Mouse (Mus musculus): ENCODE data around the gene Dbr1. TPM values are rescaled to one million over a fixed set of nuclear protein-coding genes. Genes with fewer than 3 reads are reported as not detected.

Gene Dbr1
- total and polyA plus RNA-seq, 3 experiments: 33.9 to 57.5 (median 41.4) TPM

GRCm38 (mm10) chr9:99555253-99555652, 20.3 kb upstream of the Dbr1 start:
- H3K27ac ChIP-seq (ENCODE audit: insufficient read depth, low read depth): no peak overlapping the region
- dilution Hi-C loops (cut with MboI; ENCODE audit: extremely low pct_ligation_motif_present, extremely low pct_unique_long_range_greater_than_20kb, low sequenced_read_pairs): no loop called here

GRCm38 (mm10) chr9:99557580-99558300, 17.9 kb upstream of the Dbr1 start:
- Histone ChIP-seq H3K36me3 (replicated peaks in 1 of 2; ENCODE audit: control insufficient read depth in 1 of 2, insufficient read depth in 1 of 2, low read length in 1 of 2) (peaks cover 0 to 5% of the 10 kb centered on the region in 2 experiments), H3K9me3 (replicated peaks; ENCODE audit: low read length) (no peaks in the 10 kb centered on the region), H3K9ac (ENCODE audit: insufficient read depth, low read depth) (no peak overlapping the region), H3K27me3 (replicated peaks) (no peaks in the 10 kb centered on the region), H3K4me3 (replicated peaks in 1 of 3; ENCODE audit: low read depth in 2 of 3, low read length in 2 of 3, poor library complexity in 1 of 3) (no peak overlapping the region), H3K79me2 (replicated peaks; ENCODE audit: control insufficient read depth, extremely low read depth, insufficient read depth, poor library complexity, severe bottlenecking) (peaks cover 28% of the 10 kb centered on the region; the same call in 1 of the 2 replicates), H3K4me2 (ENCODE audit: insufficient read depth, low read depth, poor library complexity, severe bottlenecking) (no peak overlapping the region), H3K4me1 (ENCODE audit: control insufficient read depth in 1 of 2, insufficient read depth in 2 of 2) (peaks cover 0 to 14% of the 10 kb centered on the region in 2 experiments; a peak in 2 of 4 replicates), H3K27ac (ENCODE audit: insufficient read depth, low read depth) (no peak overlapping the region)
- TF ChIP-seq BHLHE40 (IDR thresholded peaks at IDR 0.05; ENCODE audit: low read depth, low read length) (no peak), SIN3A (IDR thresholded peaks at IDR 0.05; ENCODE audit: low read length) (no peak), TCF12 (IDR thresholded peaks at IDR 0.05; ENCODE audit: low read depth, low read length) (no peak), PAX5 (IDR thresholded peaks at IDR 0.05; ENCODE audit: low read length) (no peak), MEF2A (IDR thresholded peaks at IDR 0.05; ENCODE audit: borderline replicate concordance, low read depth, low read length) (no peak), SMC3 (IDR thresholded peaks at IDR 0.05; ENCODE audit: low read depth, low read length) (no peak), E2F4 (IDR thresholded peaks at IDR 0.05; ENCODE audit: insufficient replicate concordance, low read depth, low read length) (no peak), ZC3H11A (IDR thresholded peaks at IDR 0.05; ENCODE audit: low read depth, low read length) (no peak), UBTF (IDR thresholded peaks at IDR 0.05; ENCODE audit: low read depth, low read length) (no peak), CHD1 (IDR thresholded peaks at IDR 0.05; ENCODE audit: low read depth, low read length) (no peak), MXI1 (IDR thresholded peaks at IDR 0.05; ENCODE audit: low read depth, low read length) (no peak), CTCF (conservative IDR thresholded peaks at IDR 0.05 in 1 of 2, IDR thresholded peaks at IDR 0.05 in 1 of 2; ENCODE audit: low read depth in 2 of 2, low read length in 2 of 2) (no peak), RCOR1 (conservative IDR thresholded peaks at IDR 0.05; ENCODE audit: low read depth, low read length) (no peak), NRF1 (IDR thresholded peaks at IDR 0.05; ENCODE audit: low read depth, low read length) (no peak), ZNF384 (IDR thresholded peaks at IDR 0.05; ENCODE audit: low read depth, low read length) (no peak), KAT2A (IDR thresholded peaks at IDR 0.05; ENCODE audit: insufficient replicate concordance, low read length) (no peak), EP300 (IDR thresholded peaks at IDR 0.05; ENCODE audit: low read length) (no peak)
- in situ Hi-C loops (cut with MboI; ENCODE audit: low pct_ligation_motif_present, low pct_unique_long_range_greater_than_20kb, low sequenced_read_pairs): no loop called here
- DNase-seq (ENCODE audit: extremely low read depth): no peak
- dilution Hi-C loops (cut with MboI; ENCODE audit: extremely low pct_ligation_motif_present, extremely low pct_unique_long_range_greater_than_20kb, low sequenced_read_pairs): no loop called here

More at GRCm38 (mm10) chr9:99555253-99555652, 20.3 kb upstream of the Dbr1 start:
- in situ Hi-C loops (cut with MboI; ENCODE audit: low pct_ligation_motif_present, low pct_unique_long_range_greater_than_20kb, low sequenced_read_pairs): no loop called here
- Histone ChIP-seq H3K9ac (ENCODE audit: insufficient read depth, low read depth) (no peak overlapping the region), H3K27me3 (replicated peaks) (no peaks in the 10 kb centered on the region), H3K36me3 (replicated peaks in 1 of 2; ENCODE audit: control insufficient read depth in 1 of 2, insufficient read depth in 1 of 2, low read length in 1 of 2) (peaks cover 0 to 10% of the 10 kb centered on the region in 2 experiments), H3K4me3 (replicated peaks in 1 of 3; ENCODE audit: low read depth in 2 of 3, low read length in 2 of 3, poor library complexity in 1 of 3) (no peak overlapping the region), H3K79me2 (replicated peaks; ENCODE audit: control insufficient read depth, extremely low read depth, insufficient read depth, poor library complexity, severe bottlenecking) (peaks cover 18% of the 10 kb centered on the region; the same call in 1 of the 2 replicates), H3K4me1 (ENCODE audit: control insufficient read depth in 1 of 2, insufficient read depth in 2 of 2) (peaks cover 0 to 8% of the 10 kb centered on the region in 2 experiments; a peak in 2 of 4 replicates), H3K9me3 (replicated peaks; ENCODE audit: low read length) (no peaks in the 10 kb centered on the region), H3K4me2 (ENCODE audit: insufficient read depth, low read depth, poor library complexity, severe bottlenecking) (no peak overlapping the region)
- no peak for DNase-seq (ENCODE audit: extremely low read depth)
- TF ChIP-seq TCF12 (IDR thresholded peaks at IDR 0.05; ENCODE audit: low read depth, low read length): no peak
- TF ChIP-seq E2F4 (IDR thresholded peaks at IDR 0.05; ENCODE audit: insufficient replicate concordance, low read depth, low read length): no peak
- no peak for TF ChIP-seq HCFC1 (IDR thresholded peaks at IDR 0.05; ENCODE audit: low read depth, low read length)
- TF ChIP-seq MAX (IDR thresholded peaks at IDR 0.05; ENCODE audit: low read length): no peak
- no peak for TF ChIP-seq ETS1 (conservative IDR thresholded peaks at IDR 0.05; ENCODE audit: low read depth, low read length)
- no peak for TF ChIP-seq RAD21 (IDR thresholded peaks at IDR 0.05; ENCODE audit: low read depth, low read length)
- no peak for TF ChIP-seq EP300 (IDR thresholded peaks at IDR 0.05; ENCODE audit: low read length)
- TF ChIP-seq JUN (IDR thresholded peaks at IDR 0.05; ENCODE audit: insufficient read depth, low read depth, low read length): no peak
- TF ChIP-seq TBP (conservative IDR thresholded peaks at IDR 0.05; ENCODE audit: low read depth, low read length): no peak
- no peak for TF ChIP-seq JUND (conservative IDR thresholded peaks at IDR 0.05; ENCODE audit: low read depth, low read length)
- TF ChIP-seq CHD2 (IDR thresholded peaks at IDR 0.05; ENCODE audit: low read length): no peak
- no peak for TF ChIP-seq POLR2A (IDR thresholded peaks at IDR 0.05; ENCODE audit: low read depth, low read length)
- TF ChIP-seq USF1 (IDR thresholded peaks at IDR 0.05; ENCODE audit: low read depth, low read length): no peak
- no peak for TF ChIP-seq ZNF384 (IDR thresholded peaks at IDR 0.05; ENCODE audit: low read depth, low read length)
- no peak for TF ChIP-seq MAFK (IDR thresholded peaks at IDR 0.05; ENCODE audit: insufficient replicate concordance, low read length)
- no peak for TF ChIP-seq POLR2AphosphoS2 (IDR thresholded peaks at IDR 0.05; ENCODE audit: low read depth, low read length)
- no peak for TF ChIP-seq IRF4 (IDR thresholded peaks at IDR 0.05; ENCODE audit: low read depth, low read length)
- no peak for TF ChIP-seq ZC3H11A (IDR thresholded peaks at IDR 0.05; ENCODE audit: low read depth, low read length)
- TF ChIP-seq PAX5 (IDR thresholded peaks at IDR 0.05; ENCODE audit: low read length): no peak
